Mouse (Mus musculus): ENCODE results near the gene Khdc1a.

The Khdc1a gene

DNA sequence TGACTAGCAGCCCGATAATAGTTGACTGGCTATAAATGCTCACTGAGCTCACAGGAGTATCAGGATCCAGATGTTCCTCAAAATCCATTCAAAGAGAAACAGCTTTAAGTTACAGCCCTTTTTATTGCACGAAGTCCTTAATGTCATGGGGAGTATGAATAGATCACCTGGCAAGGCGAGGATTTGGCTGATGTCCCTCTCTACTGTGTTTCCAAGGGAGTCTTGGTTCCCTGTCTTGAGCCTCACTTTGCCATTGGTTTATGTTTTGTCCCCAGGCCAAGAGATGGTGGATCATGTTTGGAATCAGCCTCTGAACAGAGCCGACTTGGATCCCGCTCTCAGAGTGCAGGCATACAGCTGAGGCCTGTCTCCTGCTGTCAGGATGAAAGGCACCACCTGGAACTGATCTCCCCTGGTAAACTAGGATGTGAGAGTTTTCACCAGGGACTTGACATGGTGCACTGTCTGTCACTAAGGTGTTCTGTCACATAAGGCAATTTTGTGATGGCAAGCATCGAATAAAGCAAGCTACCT lies 41.8 kb downstream of the Khdc1a start:
- no peak for DNase-seq (ENCODE audit: inconsistent ontology term)

Data from Muller cell, postnatal 12 days (primary cell).